Mouse (Mus musculus): ENCODE measurements around the gene Ciart. TPM values are rescaled to one million over a fixed set of nuclear protein-coding genes. Genes with fewer than 3 reads are reported as not detected.

Gene Ciart
- polyA plus RNA-seq, 1 experiment from 2014 or later = 7.1 TPM

DNA sequence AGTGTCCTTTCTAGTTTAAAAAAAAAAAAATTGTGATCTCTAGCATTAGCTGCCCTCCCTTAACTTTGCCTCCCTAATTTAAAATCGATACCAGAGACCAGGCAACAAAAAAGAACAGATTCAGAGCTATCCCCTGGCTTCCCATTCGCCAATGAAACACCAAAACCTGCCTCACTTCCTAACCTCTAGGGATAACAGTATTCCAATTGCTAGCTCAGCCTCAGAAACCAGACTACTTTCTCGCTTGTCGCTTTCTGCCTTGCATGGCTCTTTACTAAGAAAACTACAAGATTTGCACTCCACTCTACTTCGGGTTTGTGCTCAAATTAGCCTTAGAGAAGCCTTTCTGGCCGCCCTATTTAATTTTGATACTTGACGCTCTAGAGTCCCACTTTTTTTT lies 25.9 kb downstream of the Ciart start:
- ATAC-seq (ENCODE audit: insufficient number of reproducible peaks, low FRiP score, low TSS enrichment, low read depth) = no peak
- peak overlapping the region; percentile 89 for H3K4me3 ChIP-seq (ENCODE audit: low read depth, low read length)
- no peaks in the 10 kb centered on the region for H3K9me3 ChIP-seq (ENCODE audit: control insufficient read depth, low read length)
- H3K4me1 ChIP-seq (ENCODE audit: control insufficient read depth, insufficient read depth, low read length) = peaks cover 3% of the 10 kb centered on the region; the same call in 1 of the 2 replicates
- H3K27me3 ChIP-seq (ENCODE audit: control insufficient read depth, insufficient read depth, low read length) = no peaks in the 10 kb centered on the region
- H3K4me2 ChIP-seq (ENCODE audit: low read depth, severe bottlenecking) = peak overlapping the region; percentile 68
- 24% methylated on average over 7 of the region's 7 CpGs for WGBS
- no peak for DNase-seq (ENCODE audit: low spot score)
- peaks cover 14% of the 10 kb centered on the region for H3K36me3 ChIP-seq (ENCODE audit: control insufficient read depth, insufficient read depth, low read length)
- H3K27ac ChIP-seq (replicated peaks; ENCODE audit: low read depth, low read length) = peak overlapping the region; percentile 69; the same call in 1 of the 2 replicates
- H3K9ac ChIP-seq (ENCODE audit: low read length) = peak overlapping the region; percentile 86

DNA sequence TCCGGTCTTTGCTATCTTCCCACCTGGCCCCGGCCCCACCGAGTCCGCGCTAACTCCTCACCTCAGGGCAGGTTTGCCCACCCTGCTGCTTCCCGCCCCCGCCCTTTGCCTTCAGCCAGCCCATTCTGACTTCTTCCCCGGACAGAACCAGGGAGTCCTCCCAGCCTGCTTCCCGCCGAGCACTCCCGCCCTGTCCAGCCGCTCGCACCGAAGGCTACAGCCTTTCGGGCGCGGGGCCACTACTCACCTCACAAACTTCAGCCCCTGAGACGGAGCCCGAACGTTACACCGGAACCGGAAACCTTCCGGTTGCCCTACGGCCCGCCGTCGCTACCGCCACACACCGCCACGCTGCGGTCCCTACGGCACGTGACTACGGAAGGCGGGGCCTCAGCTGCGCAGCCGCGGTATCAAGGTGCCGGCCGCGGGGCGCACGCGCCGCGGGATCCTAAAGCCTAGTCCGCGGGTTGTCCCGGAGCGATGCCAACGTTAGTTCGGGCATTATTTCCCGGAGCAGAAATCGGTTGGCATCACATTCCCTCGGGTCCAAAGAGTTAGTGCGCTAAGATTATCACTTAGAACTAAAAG lies 26.5 kb downstream of the Ciart start, which contains the start of gene Prpf3:
TSS of gene Prpf3 (minus strand) at position 384 of the 588 bp plus-strand sequence.
- peak within 1 kb of the TSS; percentile 86 for H3K9ac ChIP-seq (ENCODE audit: low read length)
- peak; percentile 94 for DNase-seq (ENCODE audit: low spot score)
- WGBS = under 1% methylated on average over 56 of the region's 56 CpGs
- H3K4me2 ChIP-seq (ENCODE audit: low read depth, severe bottlenecking) = peak within 1 kb of the TSS; percentile 68
- H3K4me1 ChIP-seq (ENCODE audit: control insufficient read depth, insufficient read depth, low read length) = peaks cover 3% of the 10 kb centered on the region; the same call in 1 of the 2 replicates
- no peaks in the 10 kb centered on the region for H3K9me3 ChIP-seq (ENCODE audit: control insufficient read depth, low read length)
- peaks cover 17% of the 10 kb centered on the region for H3K36me3 ChIP-seq (ENCODE audit: control insufficient read depth, insufficient read depth, low read length)
- H3K4me3 ChIP-seq (ENCODE audit: low read depth, low read length) = peak within 1 kb of the TSS; percentile 89
- peak; percentile 94 for ATAC-seq (ENCODE audit: insufficient number of reproducible peaks, low FRiP score, low TSS enrichment, low read depth)
- H3K27me3 ChIP-seq (ENCODE audit: control insufficient read depth, insufficient read depth, low read length) = no peaks in the 10 kb centered on the region
- peak within 1 kb of the TSS; percentile 69 for H3K27ac ChIP-seq (replicated peaks; ENCODE audit: low read depth, low read length)

DNA sequence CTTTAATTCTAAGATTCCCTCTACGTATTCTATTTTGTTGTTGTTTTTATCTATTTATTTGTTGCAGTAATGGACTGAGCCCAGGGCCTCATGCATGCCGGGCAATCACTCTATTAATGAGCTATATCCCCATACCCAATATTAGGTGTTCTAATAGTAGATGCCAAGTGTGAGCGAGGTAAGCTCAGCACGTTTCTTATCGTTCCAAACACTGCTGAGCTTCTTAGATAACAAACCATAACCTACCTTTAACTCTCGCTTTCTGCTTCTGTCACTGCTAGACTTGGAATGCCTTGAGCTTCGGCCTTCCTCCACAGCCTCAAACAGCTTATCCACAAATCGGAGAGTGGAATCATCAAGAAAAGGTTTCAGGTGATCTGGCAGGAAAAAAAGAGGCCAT lies 30.7 kb downstream of the Ciart start:
- WGBS = 94% methylated on average over 8 of the region's 8 CpGs
- Histone ChIP-seq H3K9ac (ENCODE audit: low read length) (no peak overlapping the region), H3K4me1 (ENCODE audit: control insufficient read depth, insufficient read depth, low read length) (peaks cover 3% of the 10 kb centered on the region; the same call in 1 of the 2 replicates), H3K27me3 (ENCODE audit: control insufficient read depth, insufficient read depth, low read length) (no peaks in the 10 kb centered on the region), H3K27ac (replicated peaks; ENCODE audit: low read depth, low read length) (no peak overlapping the region), H3K4me2 (ENCODE audit: low read depth, severe bottlenecking) (no peak overlapping the region), H3K4me3 (ENCODE audit: low read depth, low read length) (no peak overlapping the region), H3K36me3 (ENCODE audit: control insufficient read depth, insufficient read depth, low read length) (peaks cover 28% of the 10 kb centered on the region), H3K9me3 (ENCODE audit: control insufficient read depth, low read length) (no peaks in the 10 kb centered on the region)
- ATAC-seq (ENCODE audit: insufficient number of reproducible peaks, low FRiP score, low TSS enrichment, low read depth) (no peak), DNase-seq (ENCODE audit: low spot score) (no peak)

- H3K9me3 ChIP-seq (ENCODE audit: control insufficient read depth, low read length) = no peaks in the 10 kb centered on the region
- no peak overlapping the region for H3K9ac ChIP-seq (ENCODE audit: low read length)
- no peak for ATAC-seq (ENCODE audit: insufficient number of reproducible peaks, low FRiP score, low TSS enrichment, low read depth)
These were observed 31.4 kb downstream of the Ciart start for GRCm38 (mm10) chr3:95850611-95851010.

GRCm38 (mm10) chr3:95842503-95843214 lies 39.4 kb downstream of the Ciart start:
- Histone ChIP-seq H3K4me3 (ENCODE audit: low read depth, low read length) (no peak overlapping the region), H3K4me2 (ENCODE audit: low read depth, severe bottlenecking) (no peak overlapping the region), H3K9ac (ENCODE audit: low read length) (no peak overlapping the region), H3K27ac (replicated peaks; ENCODE audit: low read depth, low read length) (no peak overlapping the region), H3K9me3 (ENCODE audit: control insufficient read depth, low read length) (no peaks in the 10 kb centered on the region), H3K36me3 (ENCODE audit: control insufficient read depth, insufficient read depth, low read length) (peaks cover 31% of the 10 kb centered on the region), H3K27me3 (ENCODE audit: control insufficient read depth, insufficient read depth, low read length) (no peaks in the 10 kb centered on the region), H3K4me1 (ENCODE audit: control insufficient read depth, insufficient read depth, low read length) (no peaks in the 10 kb centered on the region)
- DNase-seq (ENCODE audit: low spot score) (no peak), ATAC-seq (ENCODE audit: insufficient number of reproducible peaks, low FRiP score, low TSS enrichment, low read depth) (no peak)
- 89% methylated on average over 3 of the region's 3 CpGs for WGBS

More at GRCm38 (mm10) chr3:95850611-95851010, 31.4 kb downstream of the Ciart start:
- Histone ChIP-seq H3K27me3 (ENCODE audit: control insufficient read depth, insufficient read depth, low read length) (no peaks in the 10 kb centered on the region), H3K27ac (replicated peaks; ENCODE audit: low read depth, low read length) (no peak overlapping the region), H3K4me3 (ENCODE audit: low read depth, low read length) (no peak overlapping the region), H3K4me1 (ENCODE audit: control insufficient read depth, insufficient read depth, low read length) (peaks cover 3% of the 10 kb centered on the region; the same call in 1 of the 2 replicates), H3K4me2 (ENCODE audit: low read depth, severe bottlenecking) (no peak overlapping the region), H3K36me3 (ENCODE audit: control insufficient read depth, insufficient read depth, low read length) (peaks cover 33% of the 10 kb centered on the region)
- WGBS = 88% methylated on average over 4 of the region's 4 CpGs
- DNase-seq (ENCODE audit: low spot score) = no peak

DNA sequence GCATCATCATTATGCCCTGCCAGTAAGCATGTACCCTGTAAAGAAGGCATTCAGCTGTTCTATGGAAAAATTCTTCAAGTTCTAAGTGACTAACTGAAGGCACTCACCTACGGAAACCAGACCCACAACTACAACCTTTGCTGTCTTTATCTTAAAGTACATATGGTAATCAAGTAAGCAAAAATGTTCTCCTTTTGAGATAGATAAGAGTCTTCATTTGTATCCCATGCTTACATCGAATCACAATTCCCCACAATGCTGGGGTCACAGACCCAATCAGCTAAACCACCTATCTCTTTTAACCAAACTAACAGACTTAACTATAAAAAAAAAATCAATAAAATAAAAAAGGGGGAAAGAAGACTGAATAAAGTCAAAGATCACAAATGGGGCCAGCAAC lies 42.8 kb downstream of the Ciart start:
- 93% methylated on average over 2 of the region's 2 CpGs for WGBS

DNA sequence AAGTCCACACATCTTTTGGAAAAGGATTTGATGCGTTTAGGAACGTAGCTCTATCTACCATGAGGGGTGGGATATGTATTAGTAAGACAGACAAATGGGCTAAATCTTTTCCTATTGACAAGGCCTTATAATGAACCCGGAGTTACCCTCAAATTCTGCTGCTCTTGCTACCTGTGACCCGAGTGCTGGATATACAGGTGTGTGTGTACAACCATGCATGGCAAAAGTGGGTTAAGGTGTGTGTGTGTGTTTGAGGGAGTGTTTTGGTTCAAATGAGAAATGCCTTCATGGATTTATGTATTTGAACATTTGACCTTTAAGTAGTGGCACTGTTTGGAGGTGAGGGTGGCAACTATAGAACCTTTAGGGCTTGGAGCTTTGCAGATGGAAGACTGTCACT lies 53.0 kb downstream of the Ciart start:
- DNase-seq (ENCODE audit: low spot score) = no peak
- Histone ChIP-seq H3K4me2 (ENCODE audit: low read depth, severe bottlenecking) (no peak overlapping the region), H3K36me3 (ENCODE audit: control insufficient read depth, insufficient read depth, low read length) (peaks cover 35% of the 10 kb centered on the region), H3K27ac (replicated peaks; ENCODE audit: low read depth, low read length) (no peak overlapping the region), H3K9me3 (ENCODE audit: control insufficient read depth, low read length) (no peaks in the 10 kb centered on the region), H3K27me3 (ENCODE audit: control insufficient read depth, insufficient read depth, low read length) (no peaks in the 10 kb centered on the region), H3K4me1 (ENCODE audit: control insufficient read depth, insufficient read depth, low read length) (no peaks in the 10 kb centered on the region), H3K9ac (ENCODE audit: low read length) (no peak overlapping the region), H3K4me3 (ENCODE audit: low read depth, low read length) (no peak overlapping the region)
- WGBS = 97% methylated on average over 4 of the region's 4 CpGs
- no peak for ATAC-seq (ENCODE audit: insufficient number of reproducible peaks, low FRiP score, low TSS enrichment, low read depth)

More for the DNA sequence above, 42.8 kb downstream of the Ciart start:
- no peak overlapping the region for H3K4me3 ChIP-seq (ENCODE audit: low read depth, low read length)
- H3K27me3 ChIP-seq (ENCODE audit: control insufficient read depth, insufficient read depth, low read length) = no peaks in the 10 kb centered on the region
- H3K9me3 ChIP-seq (ENCODE audit: control insufficient read depth, low read length) = no peaks in the 10 kb centered on the region
- no peak overlapping the region for H3K4me2 ChIP-seq (ENCODE audit: low read depth, severe bottlenecking)
- no peak overlapping the region for H3K9ac ChIP-seq (ENCODE audit: low read length)
- H3K27ac ChIP-seq (replicated peaks; ENCODE audit: low read depth, low read length) = no peak overlapping the region
- ATAC-seq (ENCODE audit: insufficient number of reproducible peaks, low FRiP score, low TSS enrichment, low read depth) (no peak), DNase-seq (ENCODE audit: low spot score) (no peak)
- H3K4me1 ChIP-seq (ENCODE audit: control insufficient read depth, insufficient read depth, low read length) = no peaks in the 10 kb centered on the region
- H3K36me3 ChIP-seq (ENCODE audit: control insufficient read depth, insufficient read depth, low read length) = peaks cover 24% of the 10 kb centered on the region
